Mouse (Mus musculus) olfactory bulb, adult 2 months (tissue): ENCODE measurements around the gene Zc3h10.

ENCODE experiments used
- CTCF ChIP-seq: fragments of 200-500 bp; IDR thresholded peaks from 2 replicates; pipeline ENCODE4 v1.5.1; 2012; ENCODE audit warnings: low read depth, mild to moderate bottlenecking, low read length, moderate library complexity; ENCODE audit not compliant: insufficient read depth
- POLR2A ChIP-seq: fragments of 200-500 bp; IDR thresholded peaks from 2 replicates; pipeline ENCODE4 v1.6.1; 2012; ENCODE audit warnings: mild to moderate bottlenecking, low read depth, low read length, moderate library complexity; ENCODE audit not compliant: insufficient read depth

GRCm38 (mm10) chr10:128498590-128498989 is 49.0 kb downstream of the Zc3h10 start, which contains the start of gene Myl6b:
- TF ChIP-seq POLR2A (no peak), CTCF (no peak)
